Mouse (Mus musculus) CD8-positive naive resting alpha-beta T cell, adult 2 months (primary cell): Measurements from ENCODE around the gene Prkch.

Source experiments
- DNase-seq, 2 experiments: peaks; one replicate each; pipeline ENCODE4 v3.0.0; 2022; ENCODE audit warnings: low read depth in 2 of 2, low spot score in 2 of 2

Gene Prkch

GRCm38 (mm10) chr12:73609676-73610545 is 25.3 kb downstream of the Prkch start:
- peak in 1 of 2 experiments; percentile 48 for DNase-seq

GRCm38 (mm10) chr12:73610831-73611370 is 26.3 kb downstream of the Prkch start:
- DNase-seq: no peak

GRCm38 (mm10) chr12:73611741-73612140 is 27.1 kb downstream of the Prkch start:
- peak in 1 of 2 experiments; percentile 53 for DNase-seq

GRCm38 (mm10) chr12:73613183-73613582 is 28.6 kb downstream of the Prkch start:
- no peak for DNase-seq

GRCm38 (mm10) chr12:73617652-73618051 is 33.1 kb downstream of the Prkch start:
- DNase-seq: no peak

- peak; percentile 42 to 45 for DNase-seq
These were observed 40.9 kb downstream of the Prkch start for GRCm38 (mm10) chr12:73625277-73626032.

GRCm38 (mm10) chr12:73627902-73628301 is 43.3 kb downstream of the Prkch start:
- DNase-seq: no peak

GRCm38 (mm10) chr12:73630596-73630995 is 46.0 kb downstream of the Prkch start:
- DNase-seq: no peak

GRCm38 (mm10) chr12:73631148-73631547 is 46.6 kb downstream of the Prkch start:
- peak in 1 of 2 experiments; percentile 39 for DNase-seq

GRCm38 (mm10) chr12:73632671-73633244 is 48.2 kb downstream of the Prkch start:
- no peak for DNase-seq

- DNase-seq: no peak
These were observed 49.1 kb downstream of the Prkch start for GRCm38 (mm10) chr12:73633707-73634106.

GRCm38 (mm10) chr12:73639571-73639970 is 55.0 kb downstream of the Prkch start:
- DNase-seq: no peak

GRCm38 (mm10) chr12:73641183-73641582 is 56.6 kb downstream of the Prkch start:
- DNase-seq: no peak

GRCm38 (mm10) chr12:73645216-73645615 is 60.6 kb downstream of the Prkch start:
- no peak for DNase-seq

- peak in 1 of 2 experiments; percentile 42 for DNase-seq
These were observed 63.1 kb downstream of the Prkch start for GRCm38 (mm10) chr12:73647686-73648085.

- DNase-seq: no peak
These were observed 72.1 kb downstream of the Prkch start for GRCm38 (mm10) chr12:73656568-73657204.

- no peak for DNase-seq
These were observed 78.8 kb downstream of the Prkch start for GRCm38 (mm10) chr12:73663421-73663820.

GRCm38 (mm10) chr12:73666701-73667100 is 82.1 kb downstream of the Prkch start:
- no peak for DNase-seq

GRCm38 (mm10) chr12:73667607-73668006 is 83.0 kb downstream of the Prkch start:
- no peak for DNase-seq

- no peak for DNase-seq
These were observed 86.1 kb downstream of the Prkch start for GRCm38 (mm10) chr12:73670739-73671138.

- no peak for DNase-seq
These were observed 86.9 kb downstream of the Prkch start for GRCm38 (mm10) chr12:73671540-73671939.
